15 mouse cellular contexts compared by ENCODE assay signal in the genomic region with DNA sequence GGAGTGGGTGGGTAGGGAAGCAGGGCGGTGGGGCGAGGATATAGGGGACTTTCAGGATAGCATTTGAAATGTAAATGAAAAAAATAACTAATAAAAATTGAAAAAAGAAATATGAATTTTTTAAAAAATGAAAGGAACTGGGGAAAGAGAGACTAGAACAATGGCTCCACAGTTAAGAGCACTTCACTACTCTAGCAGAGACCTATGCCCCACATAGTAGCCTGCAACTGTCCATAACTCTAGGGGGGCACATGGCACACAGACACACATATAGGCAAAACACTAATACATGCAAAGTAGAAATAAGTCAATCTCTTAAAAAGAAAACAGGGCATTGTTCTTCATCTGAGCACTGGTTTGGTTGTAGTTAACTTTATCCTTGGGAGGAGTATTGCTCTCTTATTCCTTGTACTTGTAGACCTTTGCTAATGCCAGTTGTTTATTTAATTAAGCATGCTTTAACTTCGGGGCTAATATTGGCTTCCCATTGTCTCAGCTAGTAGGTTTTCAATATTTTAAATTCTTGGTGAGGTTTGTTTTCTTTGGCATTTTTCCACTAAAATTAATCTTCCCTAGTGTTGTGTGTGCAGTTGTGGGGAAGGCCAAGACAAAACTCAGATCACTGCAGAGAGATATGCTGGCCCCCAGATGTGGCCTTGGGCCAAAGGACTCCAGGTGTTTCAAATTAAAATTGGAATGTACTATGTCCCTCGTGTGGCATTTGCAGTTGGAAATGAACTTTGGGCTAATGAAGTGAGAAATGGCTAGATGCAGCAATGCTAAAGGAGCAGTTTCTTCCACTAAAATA.
DNase-seq lines count a peak whose midpoint lies in the region; ATAC-seq and TF ChIP-seq lines count a peak whose summit lies in the region.
"Had no signal": no experiment of that assay in that cellular context is flagged by ENCODE, and none has a peak within 500 bp of the region (broad histone marks: within the 10 kb centered on the region; RNA-seq: fewer than 3 reads in every experiment).

No protein-coding gene starts in this region.

- peak; percentile 94 for ATAC-seq in limb, embryonic 13.5 days (ENCODE audit: low FRiP score, low read depth)
- ATAC-seq: forebrain, embryonic 14.5 days had no signal

- no peak overlapping the region for H3K9ac ChIP-seq in limb, embryonic 13.5 days
- H3K9ac ChIP-seq: stomach, embryonic 15.5 days had no signal

- no peak overlapping the region for H3K27ac ChIP-seq in gastrocnemius, adult 2 months
- H3K27ac ChIP-seq in limb, embryonic 13.5 days: peak overlapping the region; percentile 63; the same call in 1 of the 2 replicates
- H3K27ac ChIP-seq: stomach, embryonic 15.5 days had no signal

- no peak overlapping the region for H3K4me2 ChIP-seq in limb, embryonic 13.5 days (replicated peaks)
- H3K4me2 ChIP-seq: stomach, embryonic 15.5 days had no signal

- peak; percentile 14 for DNase-seq in embryo, embryonic 10 days (ENCODE audit: low spot score)
- no peak for DNase-seq in embryo, embryonic 9.5 days (ENCODE audit: extremely low spot score)
- peak; percentile 57 for DNase-seq in NIH3T3 (ENCODE audit: low read depth)
- peak; percentile 17 for DNase-seq in gastrocnemius, adult 2 months
- no peak for DNase-seq in left cerebral cortex, postnatal 10 days (ENCODE audit: extremely low spot score in 1 of 2, low spot score in 2 of 2)
- no peak for DNase-seq in cerebellum, postnatal 14 days
- DNase-seq in cerebellum, postnatal 10 days: no peak
- DNase-seq: adrenal gland, postnatal 36 days; cerebellum, adult 9-10 months; kidney, postnatal 36 days; left cerebral cortex, postnatal 4 days; midbrain, embryonic 14.5 days had no signal

- intact Hi-C loops in gastrocnemius, adult 2 months (cut with DNase I): no loop called here
- intact Hi-C loops in left cerebral cortex, postnatal 10 days (cut with DNase I): no loop called here

- H3K27me3 ChIP-seq in limb, embryonic 13.5 days: no peaks in the 10 kb centered on the region
- H3K27me3 ChIP-seq: stomach, embryonic 15.5 days had no signal

- TF ChIP-seq CTCF in gastrocnemius, adult 2 months (IDR thresholded peaks at IDR 0.05): no peak

- no peak overlapping the region for H3K4me3 ChIP-seq in gastrocnemius, adult 2 months
- H3K4me3 ChIP-seq in limb, embryonic 13.5 days: no peak overlapping the region
- H3K4me3 ChIP-seq: stomach, embryonic 15.5 days had no signal

- H3K36me3 ChIP-seq in limb, embryonic 13.5 days: no peaks in the 10 kb centered on the region
- H3K36me3 ChIP-seq: stomach, embryonic 15.5 days had no signal

- no peaks in the 10 kb centered on the region for H3K9me3 ChIP-seq in limb, embryonic 13.5 days
- H3K9me3 ChIP-seq: stomach, embryonic 15.5 days had no signal

- H3K4me1 ChIP-seq in limb, embryonic 13.5 days: peaks cover 12% of the 10 kb centered on the region
- H3K4me1 ChIP-seq: stomach, embryonic 15.5 days had no signal

- WGBS in limb, embryonic 13.5 days: 53% methylated on average over 4 of the region's 4 CpGs

Comparison
In these comparisons a context has a peak if more than half of its experiments do, and no peak if none do; other contexts are left out.
1. DNase-seq: peak in embryo, embryonic 10 days (single experiment), NIH3T3 (single experiment) and gastrocnemius, adult 2 months (single experiment); none in embryo, embryonic 9.5 days (single experiment), left cerebral cortex, postnatal 10 days (0 of 2), cerebellum, postnatal 14 days (0 of 2) and cerebellum, postnatal 10 days (0 of 2).